Mouse (Mus musculus) kidney, embryonic 16.5 days (tissue): ENCODE measurements around the gene Mad2l1bp. TPM values are rescaled to one million over a fixed set of nuclear protein-coding genes. Genes with fewer than 3 reads are reported as not detected.

Experiments
- ATAC-seq: fragments of 200-750 bp; cut with Nextera tagmentation; 2 replicates; pipeline ENCODE4 v1.8.0; 2017; ENCODE audit warnings: moderate TSS enrichment; ENCODE audit not compliant: low FRiP score, low TSS enrichment
- H3K27ac ChIP-seq: fragments of 300-500 bp; sonication (generic); 2 replicates; pipeline ENCODE4 v1.5.1; 2014; ENCODE audit warnings: low read length
- H3K27me3 ChIP-seq: fragments of 300-500 bp; sonication (generic); 2 replicates; pipeline ENCODE4 v1.6.1; 2014; ENCODE audit warnings: low read length, control low read depth, mixed read lengths; ENCODE audit not compliant: insufficient read depth
- H3K36me3 ChIP-seq: fragments of 300-500 bp; sonication (generic); 2 replicates; pipeline ENCODE4 v1.6.1; 2014; ENCODE audit warnings: low read length, control low read depth, mixed read lengths; ENCODE audit not compliant: insufficient read depth
- H3K4me1 ChIP-seq: fragments of 300-500 bp; sonication (generic); 2 replicates; pipeline ENCODE4 v1.6.1; 2014; ENCODE audit warnings: low read length, control low read depth, mixed read lengths; ENCODE audit not compliant: insufficient read depth
- H3K4me2 ChIP-seq: fragments of 300-500 bp; sonication (generic); replicated peaks from 2 replicates; pipeline ENCODE4 v1.6.1; 2014; ENCODE audit warnings: low read depth, low read length
- H3K4me3 ChIP-seq: fragments of 300-500 bp; sonication (generic); 2 replicates; pipeline ENCODE4 v1.5.1; 2014; ENCODE audit warnings: mild to moderate bottlenecking, low read length
- H3K9ac ChIP-seq: fragments of 300-500 bp; sonication (generic); replicated peaks from 2 replicates; pipeline ENCODE4 v1.6.1; 2014; ENCODE audit warnings: low read length
- H3K9me3 ChIP-seq: fragments of 300-500 bp; sonication (generic); 2 replicates; pipeline ENCODE4 v1.6.1; 2016; ENCODE audit warnings: low read length, control low read depth
- WGBS: fragments of 180-500 bp; shearing (Covaris S2); extraction: QIAGEN DNeasy Blood & Tissue Kit; methylation state at CpG from one replicate; pipeline ENCODE4 v1.1.7; 2014; 5-methylcytosine and 5-hydroxymethylcytosine counted together
- polyA plus RNA-seq: library from polyadenylated mRNA; unstranded; fragments of >200 nt; fragmentation: Nextera tagmentation; extraction: Ambion mirVana; gene quantifications from 2 replicates; pipeline ENCODE4 v1.2.1, GENCODE M21; 2015

Gene Mad2l1bp
- polyA plus RNA-seq, 1 experiment from 2014 or later, result 41.2 TPM

DNA sequence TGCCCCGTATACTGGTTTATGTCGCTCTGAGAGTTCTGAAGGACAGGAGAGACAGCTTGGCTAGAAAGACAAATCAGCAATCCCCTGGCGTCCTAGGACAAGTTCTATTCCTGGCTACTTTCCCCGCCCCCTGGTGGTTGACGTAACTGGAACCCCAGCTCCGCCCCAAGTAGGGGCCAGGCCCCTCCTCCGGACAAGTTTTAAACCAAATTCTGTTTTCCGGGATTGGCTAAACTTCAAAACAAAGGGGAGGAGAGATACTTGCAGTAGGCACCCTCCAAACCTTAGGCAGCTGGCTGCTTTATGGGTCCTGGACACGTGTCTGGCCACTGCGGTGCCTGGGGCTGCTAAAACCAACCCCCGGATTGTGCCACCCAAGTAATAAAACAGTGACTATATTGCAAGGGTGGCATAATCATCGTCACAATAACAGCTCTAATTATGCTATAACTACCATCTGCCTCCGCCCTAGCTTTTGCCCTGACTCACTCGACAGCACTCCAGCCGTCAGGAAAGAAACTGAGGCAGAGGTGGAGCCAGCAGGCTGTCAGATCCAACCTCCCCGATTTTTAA, 6.8 kb upstream of the Mad2l1bp start:
- H3K4me2 ChIP-seq, result peak overlapping the region; percentile 77
- peaks cover 26% of the 10 kb centered on the region for H3K4me1 ChIP-seq
- peak overlapping the region; percentile 78 for H3K4me3 ChIP-seq
- ATAC-seq, result peak; percentile 80
- H3K36me3 ChIP-seq, result peaks cover 15% of the 10 kb centered on the region
- H3K9me3 ChIP-seq, result no peaks in the 10 kb centered on the region
- H3K9ac ChIP-seq, result peak overlapping the region; percentile 73
- H3K27ac ChIP-seq, result peak overlapping the region; percentile 89
- H3K27me3 ChIP-seq, result no peaks in the 10 kb centered on the region
- WGBS, result 0% methylated on average over 16 of the region's 16 CpGs

DNA sequence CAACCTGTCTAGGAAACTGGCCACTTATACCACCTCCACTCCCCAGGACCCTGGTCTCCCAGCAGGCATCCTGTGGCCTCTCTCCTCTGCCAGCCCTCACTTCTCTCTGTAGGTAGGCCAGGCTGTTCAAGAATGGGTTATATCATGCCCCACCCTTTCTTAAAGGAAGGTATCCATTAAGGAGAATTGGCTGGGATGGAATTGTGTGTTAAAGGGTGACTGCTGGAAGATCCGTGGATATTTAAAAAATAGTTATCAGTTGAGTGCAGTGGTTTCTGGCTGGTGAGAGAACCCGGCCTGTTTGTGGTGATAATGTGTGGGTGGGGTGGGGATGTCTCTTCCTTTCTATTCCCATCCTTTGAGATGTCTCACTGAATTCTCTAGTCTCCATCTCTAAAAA, 5.9 kb upstream of the Mad2l1bp start:
- H3K4me3 ChIP-seq, result no peak overlapping the region
- peaks cover 26% of the 10 kb centered on the region for H3K4me1 ChIP-seq

DNA sequence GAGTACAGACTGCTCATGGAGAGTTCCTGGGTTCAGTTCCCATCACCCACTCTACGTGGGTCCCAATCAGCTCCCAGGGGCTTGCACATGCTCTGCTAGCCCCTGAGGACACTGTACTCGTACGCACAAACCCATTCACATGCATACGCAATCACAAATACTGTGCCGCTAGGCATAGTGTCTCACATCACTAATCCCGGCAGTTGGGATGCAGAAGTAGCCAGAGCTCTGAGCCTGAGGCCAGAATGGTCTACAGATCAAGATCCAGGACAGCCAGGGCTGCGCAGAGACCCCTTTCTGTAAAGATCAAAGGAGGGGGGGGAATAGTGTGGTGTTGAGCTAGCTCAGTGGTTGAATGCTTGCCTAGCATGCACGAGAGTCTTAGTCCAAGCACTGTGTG, 3.8 kb upstream of the Mad2l1bp start:
- no peak for ATAC-seq
- H3K27ac ChIP-seq, result no peak overlapping the region
- no peak overlapping the region for H3K4me3 ChIP-seq
- no peaks in the 10 kb centered on the region for H3K9me3 ChIP-seq
- WGBS, result 74% methylated on average over 8 of the region's 8 CpGs
- no peak overlapping the region for H3K4me2 ChIP-seq
- peaks cover 17% of the 10 kb centered on the region for H3K4me1 ChIP-seq
- no peak overlapping the region for H3K9ac ChIP-seq
- no peaks in the 10 kb centered on the region for H3K27me3 ChIP-seq
- no peaks in the 10 kb centered on the region for H3K36me3 ChIP-seq

More for the DNA sequence above, 5.9 kb upstream of the Mad2l1bp start:
- WGBS, result 55% methylated on average over 2 of the region's 2 CpGs
- no peak overlapping the region; the same call in 1 of the 2 replicates for H3K27ac ChIP-seq
- H3K9ac ChIP-seq, result no peak overlapping the region
- H3K36me3 ChIP-seq, result peaks cover 7% of the 10 kb centered on the region
- ATAC-seq, result no peak
- no peaks in the 10 kb centered on the region for H3K27me3 ChIP-seq
- no peaks in the 10 kb centered on the region for H3K9me3 ChIP-seq
- no peak overlapping the region for H3K4me2 ChIP-seq

DNA sequence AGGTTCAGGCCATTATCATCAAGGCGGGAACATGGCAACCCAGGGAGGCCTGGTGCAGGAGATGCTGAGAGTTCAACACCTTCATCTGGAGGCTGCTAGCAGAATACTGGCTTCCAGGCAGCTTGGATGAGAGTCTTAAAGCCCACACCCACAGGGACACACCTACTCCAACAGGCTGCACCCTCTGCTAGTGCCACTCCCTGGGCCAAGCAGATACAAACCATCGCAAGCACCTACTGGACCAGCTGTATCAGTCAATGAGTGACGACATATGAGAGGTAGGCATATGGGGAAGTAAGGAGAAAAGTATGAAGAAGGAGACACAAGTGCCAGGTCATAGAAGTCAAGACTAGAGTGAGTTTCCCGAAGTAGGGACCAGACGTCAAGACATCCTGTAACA, 3.3 kb upstream of the Mad2l1bp start:
- H3K4me3 ChIP-seq, result no peak overlapping the region
- no peak overlapping the region for H3K27ac ChIP-seq
- H3K4me1 ChIP-seq, result peaks cover 15% of the 10 kb centered on the region
- H3K27me3 ChIP-seq, result no peaks in the 10 kb centered on the region
- no peak overlapping the region for H3K4me2 ChIP-seq
- H3K9ac ChIP-seq, result no peak overlapping the region
- WGBS, result 71% methylated on average over 5 of the region's 5 CpGs
- ATAC-seq, result no peak
- H3K9me3 ChIP-seq, result no peaks in the 10 kb centered on the region
- 0 out of 2 replicates have a peak, but pooled peaks cover 1% of the 10 kb centered on the region for H3K36me3 ChIP-seq

DNA sequence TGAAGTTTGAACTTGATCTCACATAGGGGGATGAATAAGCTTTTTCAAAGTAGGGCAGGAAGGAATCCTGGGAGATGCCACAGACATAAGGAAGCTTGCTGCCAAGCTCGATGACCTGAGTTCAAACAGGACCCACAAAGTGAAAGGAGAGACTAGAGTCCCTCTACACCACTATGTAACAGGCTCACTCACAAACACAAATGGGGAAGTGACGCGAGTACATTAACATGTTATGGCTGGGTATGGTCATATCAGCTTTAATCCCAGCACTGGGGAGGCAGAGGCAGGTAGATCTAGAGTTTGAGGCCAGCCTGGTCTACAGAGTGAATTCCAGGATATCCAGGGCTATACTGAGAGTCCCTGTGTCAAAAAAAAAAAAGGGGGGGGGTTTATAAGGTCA, 983 bp upstream of the Mad2l1bp start:
- Histone ChIP-seq H3K4me1 (peaks cover 7% of the 10 kb centered on the region), H3K4me3 (no peak overlapping the region), H3K27ac (no peak overlapping the region), H3K9me3 (no peaks in the 10 kb centered on the region), H3K27me3 (no peaks in the 10 kb centered on the region), H3K36me3 (0 out of 2 replicates have a peak, but pooled peaks cover 8% of the 10 kb centered on the region), H3K9ac (no peak overlapping the region), H3K4me2 (no peak overlapping the region)
- 93% methylated on average over 3 of the region's 3 CpGs for WGBS
- ATAC-seq, result no peak

DNA sequence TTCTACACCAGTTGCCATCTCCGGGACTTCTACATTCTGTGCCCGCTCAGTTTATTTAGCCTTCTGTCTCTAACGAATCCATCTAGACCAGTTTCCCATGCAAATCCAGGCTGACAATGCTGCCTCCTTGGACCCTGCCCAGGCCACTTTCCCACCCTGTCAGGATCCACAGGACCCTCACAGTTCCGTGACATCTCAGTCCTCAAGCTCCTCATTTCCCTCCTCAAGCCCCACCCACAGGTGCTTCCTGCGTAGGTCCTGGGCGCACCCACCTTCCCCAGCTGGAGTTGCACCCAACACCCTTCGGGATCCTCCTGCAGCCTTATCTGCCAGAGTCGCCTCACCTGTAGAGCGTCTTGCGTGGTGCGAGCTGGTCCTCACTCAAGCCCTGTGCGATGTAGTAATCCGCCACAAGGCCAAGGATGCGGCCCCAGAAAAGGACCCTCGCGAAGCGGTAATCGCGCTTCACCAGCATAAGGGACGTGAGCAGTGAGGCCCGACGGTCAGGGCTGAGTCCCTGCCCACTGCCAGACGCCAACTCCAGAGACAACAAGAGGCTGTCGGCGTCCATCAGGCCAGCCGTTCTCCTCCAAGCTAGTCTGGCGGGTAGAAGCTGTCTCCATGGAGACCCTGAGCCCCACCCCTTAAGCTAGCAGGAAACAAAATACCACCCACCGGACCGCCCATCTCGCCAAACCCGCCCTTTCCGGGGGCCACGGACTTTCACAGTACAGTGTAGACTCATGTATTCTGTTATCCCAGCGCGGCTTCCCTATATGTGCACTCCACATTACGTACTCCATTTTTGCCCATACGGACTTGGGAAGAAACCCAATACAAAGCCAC, 9.6 kb downstream of the Mad2l1bp start, which contains the start of gene Rsph9:
TSS of gene Rsph9 (minus strand) at position 639 of the 846 bp plus-strand sequence.
- peak; percentile 98 for ATAC-seq
- H3K36me3 ChIP-seq, result peaks cover 20% of the 10 kb centered on the region
- H3K4me2 ChIP-seq, result peak within 1 kb of the TSS; percentile 95
- no peaks in the 10 kb centered on the region for H3K9me3 ChIP-seq
- no peaks in the 10 kb centered on the region for H3K27me3 ChIP-seq
- H3K27ac ChIP-seq, result no peak within 1 kb of the TSS
- WGBS, result 4% methylated on average over 37 of the region's 37 CpGs
- peak within 1 kb of the TSS; percentile 62 for H3K4me3 ChIP-seq
- peak within 1 kb of the TSS; percentile 68 for H3K9ac ChIP-seq
- peaks cover 12% of the 10 kb centered on the region for H3K4me1 ChIP-seq

DNA sequence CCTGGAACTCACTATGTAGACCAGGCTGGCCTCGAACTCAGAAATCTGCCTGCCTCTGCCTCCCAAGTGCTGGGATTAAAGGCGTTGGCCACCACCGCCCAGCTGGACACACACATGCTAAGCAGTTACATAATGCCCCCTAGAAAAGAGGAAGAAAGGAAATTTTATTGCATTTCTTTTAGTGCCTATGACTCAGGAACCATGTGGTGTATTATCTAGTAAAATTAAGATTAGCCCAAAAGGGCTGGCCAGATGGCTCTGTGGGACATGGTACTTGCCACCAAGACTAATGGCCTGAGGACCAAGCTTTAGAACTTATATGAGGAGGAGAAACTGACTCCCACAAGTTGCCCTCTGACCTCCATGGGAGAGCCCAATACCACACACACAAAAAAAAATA, 13.5 kb downstream of the Mad2l1bp start:
- Histone ChIP-seq H3K27me3 (no peaks in the 10 kb centered on the region), H3K9ac (no peak overlapping the region), H3K27ac (no peak overlapping the region), H3K36me3 (no peaks in the 10 kb centered on the region), H3K4me3 (no peak overlapping the region), H3K9me3 (no peaks in the 10 kb centered on the region), H3K4me2 (no peak overlapping the region), H3K4me1 (peaks cover 12% of the 10 kb centered on the region)
- ATAC-seq, result no peak
- 91% methylated on average over 3 of the region's 3 CpGs for WGBS

DNA sequence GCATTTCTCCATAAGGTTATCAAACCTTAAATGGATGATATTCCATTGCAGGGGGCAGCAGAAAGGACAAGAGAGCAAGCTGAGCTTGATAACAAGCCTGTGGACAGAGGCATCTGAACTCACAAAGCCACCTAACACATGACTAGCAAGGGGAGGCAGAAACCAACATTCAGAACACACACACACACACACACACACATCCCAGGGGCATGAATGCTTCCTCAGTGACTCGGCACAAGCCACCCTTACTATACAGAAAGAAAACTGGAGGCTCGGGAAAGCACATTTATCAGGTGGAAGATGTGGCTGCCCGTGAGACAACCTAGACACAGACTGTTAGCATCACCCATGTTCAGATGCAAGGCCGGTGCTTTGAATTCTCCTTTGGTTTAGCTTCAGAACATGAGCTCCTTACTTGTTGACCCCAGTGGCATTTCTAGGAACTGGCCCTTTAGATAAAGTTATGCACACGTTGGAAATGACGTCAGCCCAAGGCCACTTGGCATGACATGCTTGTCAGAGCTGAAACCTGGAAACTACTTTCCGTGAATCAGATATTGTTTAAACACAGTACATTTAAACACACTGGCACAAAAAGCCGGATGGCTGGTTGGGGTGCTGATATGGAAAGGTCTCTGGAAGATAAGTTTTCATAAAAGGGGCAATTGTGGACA, 14.7 kb downstream of the Mad2l1bp start:
- no peak overlapping the region for H3K4me2 ChIP-seq
- H3K9ac ChIP-seq, result no peak overlapping the region
- ATAC-seq, result no peak
- no peaks in the 10 kb centered on the region for H3K27me3 ChIP-seq
- H3K4me3 ChIP-seq, result no peak overlapping the region
- H3K27ac ChIP-seq, result no peak overlapping the region
- no peaks in the 10 kb centered on the region for H3K36me3 ChIP-seq
- no peaks in the 10 kb centered on the region for H3K9me3 ChIP-seq
- 75% methylated on average over 8 of the region's 8 CpGs for WGBS
- peaks cover 5% of the 10 kb centered on the region for H3K4me1 ChIP-seq

DNA sequence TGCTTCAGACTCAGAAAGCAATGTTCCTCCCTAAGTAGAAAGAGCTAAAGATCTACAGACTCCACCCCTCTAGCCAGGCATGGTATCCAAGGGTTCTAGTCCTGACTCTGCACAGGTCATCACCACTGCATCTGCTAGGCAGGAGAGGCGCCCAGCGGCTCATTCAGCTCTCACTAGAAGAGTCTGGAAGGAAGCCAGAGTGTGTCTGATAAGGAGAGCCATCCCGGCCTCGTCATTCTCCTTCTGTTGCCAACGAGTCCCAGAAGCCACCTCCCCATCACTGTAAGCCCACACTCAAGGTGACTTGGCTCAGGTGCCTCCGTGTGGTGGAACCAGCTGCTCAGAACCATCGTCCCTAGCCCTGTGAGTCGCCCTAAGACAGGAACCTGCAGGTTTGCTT, 20.5 kb downstream of the Mad2l1bp start:
- ATAC-seq, result no peak
- WGBS, result 63% methylated on average over 8 of the region's 8 CpGs
- H3K9ac ChIP-seq, result no peak overlapping the region
- H3K36me3 ChIP-seq, result peaks cover 15% of the 10 kb centered on the region
- H3K27ac ChIP-seq, result peak overlapping the region; percentile 37; the same call in 1 of the 2 replicates
- no peak overlapping the region for H3K4me2 ChIP-seq
- H3K9me3 ChIP-seq, result no peaks in the 10 kb centered on the region
- no peak overlapping the region for H3K4me3 ChIP-seq
- peaks cover 9% of the 10 kb centered on the region for H3K4me1 ChIP-seq
- no peaks in the 10 kb centered on the region for H3K27me3 ChIP-seq
